Mouse (Mus musculus): Measurements from ENCODE around the gene Rab22a.

- TF ChIP-seq CTCF (IDR thresholded peaks at IDR 0.05; ENCODE audit: low read depth, low read length) (no peak), POLR2A (IDR thresholded peaks at IDR 0.05; ENCODE audit: borderline replicate concordance, low read depth, low read length) (no peak)
Observed at GRCm38 (mm10) chr2:173714620-173715218, 55.2 kb downstream of the Rab22a start.

Data from bone marrow macrophage, adult 2 months (primary cell).